Mouse (Mus musculus) bone marrow macrophage, adult 2 months (primary cell): Measurements from ENCODE around the gene Gspt2. TPM values are rescaled to one million over a fixed set of nuclear protein-coding genes. Genes with fewer than 3 reads are reported as not detected.
"Not testable (repeated sequence)": the region's sequence is repeated elsewhere in the genome, so short reads cannot be mapped to it uniquely, and the experiment has no call there.

Experiments
- H3K27ac ChIP-seq: 2 replicates; pipeline ENCODE4 v1.5.1; 2012; ENCODE audit warnings: low read depth, low read length; ENCODE audit not compliant: insufficient read depth
- H3K4me1 ChIP-seq: 2 replicates; pipeline ENCODE4 v1.6.1; 2012; ENCODE audit warnings: low read length; ENCODE audit not compliant: control insufficient read depth, insufficient read depth
- H3K4me3 ChIP-seq: 2 replicates; pipeline ENCODE4 v1.5.1; 2012; ENCODE audit warnings: mild to moderate bottlenecking, low read length, moderate library complexity; ENCODE audit not compliant: insufficient read depth
- CTCF ChIP-seq: IDR thresholded peaks from 2 replicates; pipeline ENCODE4 v1.5.1; 2012; ENCODE audit warnings: low read depth, mild to moderate bottlenecking, low read length, moderate library complexity
- POLR2A ChIP-seq: IDR thresholded peaks from 2 replicates; pipeline ENCODE4 v1.6.1; 2012; ENCODE audit warnings: mild to moderate bottlenecking, low read depth, low read length, borderline replicate concordance
- polyA plus RNA-seq: library from polyadenylated mRNA; stranded (reverse); fragments of >200 nt; gene quantifications from 2 replicates; pipeline ENCODE4 v1.2.4, GENCODE M21; 2012; ENCODE audit not compliant: missing spikeins, insufficient read depth, insufficient read length

Gene Gspt2
- 2.9 TPM in 2 replicates for polyA plus RNA-seq

DNA sequence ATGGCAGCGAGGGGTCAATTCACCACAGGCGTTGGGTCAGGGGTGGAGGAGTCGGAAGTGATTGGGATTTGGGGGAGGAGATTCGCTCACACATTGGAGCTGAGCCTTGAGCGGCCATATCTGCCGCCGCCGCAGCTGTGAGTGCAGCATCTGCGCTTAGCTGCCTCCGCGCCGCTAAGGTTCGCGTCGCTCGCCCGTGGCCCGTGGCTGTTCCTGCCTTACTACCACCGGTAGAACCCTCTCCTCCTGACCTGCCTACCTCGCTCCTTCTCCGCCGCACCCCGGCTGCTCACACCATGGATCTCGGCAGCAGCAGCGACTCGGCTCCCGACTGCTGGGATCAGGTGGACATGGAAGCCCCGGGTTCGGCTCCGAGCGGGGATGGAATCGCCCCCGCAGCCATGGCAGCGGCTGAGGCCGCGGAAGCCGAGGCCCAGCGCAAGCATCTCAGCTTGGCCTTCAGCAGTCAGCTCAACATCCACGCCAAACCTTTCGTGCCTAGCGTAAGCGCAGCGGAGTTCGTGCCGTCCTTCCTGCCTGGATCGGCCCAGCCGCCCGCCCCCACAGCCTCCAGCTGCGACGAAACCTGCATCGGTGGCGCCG is at the start of gene Gspt2:
Gene Gspt2 (plus strand): TSS at position 109 of the 603 bp plus-strand sequence.
- Histone ChIP-seq H3K4me1 (peaks cover 9% of the 10 kb centered on the region), H3K27ac (0 out of 2 replicates have a peak within 1 kb of the TSS, but pooled peaks have one; percentile 21), H3K4me3 (peak within 1 kb of the TSS; percentile 94)
- TF ChIP-seq POLR2A (no peak), CTCF (no peak)

DNA sequence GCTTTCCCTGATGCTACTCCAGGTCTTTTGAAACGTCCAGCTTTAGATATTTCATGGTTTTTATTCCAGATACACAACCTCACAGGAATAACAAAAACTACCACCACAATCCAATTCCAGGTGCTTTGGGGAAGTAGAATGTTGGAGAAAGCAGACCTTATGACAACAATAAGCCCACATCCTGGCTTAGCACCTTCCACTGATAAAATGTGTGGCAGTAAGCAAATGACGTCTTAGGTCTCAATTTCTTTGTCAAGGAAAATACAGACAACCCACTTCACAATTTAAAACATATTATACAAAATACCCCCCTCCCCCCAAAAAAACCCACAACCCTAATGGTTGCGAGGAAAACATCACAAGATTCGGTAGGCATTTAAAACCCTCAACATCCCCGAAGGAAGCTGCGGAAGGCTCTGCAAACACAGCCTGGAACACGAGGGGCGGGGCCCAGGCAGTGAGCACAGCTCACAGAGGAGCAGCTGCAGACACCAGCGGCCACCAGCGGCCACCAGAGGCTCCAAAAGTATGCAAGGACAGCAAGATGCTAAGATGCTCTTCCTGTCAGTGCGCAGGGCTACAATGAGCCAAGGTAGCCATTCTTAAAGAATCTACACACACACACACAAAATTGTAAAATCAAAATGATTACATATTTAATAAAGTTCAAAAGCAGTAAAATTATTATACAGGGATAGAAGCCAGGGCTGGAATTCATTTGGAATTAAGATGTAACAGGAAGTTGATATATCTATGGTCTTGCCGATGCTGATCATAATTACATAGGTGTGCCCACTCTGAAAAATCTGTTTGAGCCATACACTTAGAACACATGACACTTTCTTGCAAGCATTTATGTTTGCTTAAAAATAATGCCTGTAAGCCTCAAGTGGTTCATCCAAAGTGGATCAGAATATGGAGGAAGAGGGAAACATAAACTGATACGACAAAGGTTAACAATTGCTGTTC is 10.8 kb upstream of the Gspt2 start:
- no peak for TF ChIP-seq CTCF
- no peak for TF ChIP-seq POLR2A
- no peak overlapping the region for H3K4me3 ChIP-seq
- H3K27ac ChIP-seq = no peak overlapping the region
- H3K4me1 ChIP-seq = no peaks in the 10 kb centered on the region

DNA sequence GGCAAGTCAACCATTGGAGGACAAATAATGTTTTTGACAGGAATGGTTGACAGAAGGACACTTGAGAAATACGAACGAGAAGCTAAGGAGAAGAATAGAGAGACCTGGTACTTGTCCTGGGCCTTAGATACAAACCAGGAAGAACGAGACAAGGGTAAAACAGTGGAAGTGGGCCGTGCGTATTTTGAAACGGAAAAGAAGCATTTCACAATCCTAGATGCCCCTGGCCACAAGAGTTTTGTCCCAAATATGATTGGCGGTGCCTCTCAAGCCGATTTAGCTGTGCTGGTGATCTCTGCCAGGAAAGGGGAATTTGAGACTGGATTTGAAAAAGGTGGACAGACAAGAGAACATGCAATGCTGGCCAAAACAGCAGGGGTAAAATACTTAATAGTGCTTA is 1.0 kb downstream of the Gspt2 start:
- TF ChIP-seq CTCF (no peak), POLR2A (no peak)

DNA sequence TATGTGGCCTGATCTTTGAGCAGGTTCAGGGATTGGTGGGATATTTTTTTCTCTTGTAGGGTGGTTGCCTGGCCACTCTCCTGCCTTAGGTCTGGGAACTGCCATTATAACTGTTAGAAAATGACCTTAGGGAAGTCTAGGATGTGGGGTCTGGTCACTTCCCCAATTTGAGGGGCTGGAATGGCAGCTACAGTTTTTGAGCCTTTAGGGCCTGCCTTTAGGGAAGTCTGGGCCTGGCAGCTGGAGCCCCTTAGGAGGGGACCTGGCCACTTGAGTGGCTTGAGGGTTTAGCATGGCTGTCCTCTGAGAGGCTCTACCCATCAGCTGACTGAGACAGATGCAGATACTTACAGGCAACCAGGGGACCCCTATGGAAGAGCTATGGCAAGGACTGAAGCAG is 12.7 kb downstream of the Gspt2 start:
- no peak overlapping the region for H3K4me3 ChIP-seq
- no peak overlapping the region for H3K27ac ChIP-seq
- H3K4me1 ChIP-seq = peaks cover 6% of the 10 kb centered on the region
- TF ChIP-seq POLR2A (no peak), CTCF (no peak)

More for the DNA sequence above, 1.0 kb downstream of the Gspt2 start:
- H3K27ac ChIP-seq = 0 out of 2 replicates have a peak overlapping the region, but pooled peaks have one; percentile 18
- peaks cover 9% of the 10 kb centered on the region for H3K4me1 ChIP-seq
- H3K4me3 ChIP-seq = peak overlapping the region; percentile 94

DNA sequence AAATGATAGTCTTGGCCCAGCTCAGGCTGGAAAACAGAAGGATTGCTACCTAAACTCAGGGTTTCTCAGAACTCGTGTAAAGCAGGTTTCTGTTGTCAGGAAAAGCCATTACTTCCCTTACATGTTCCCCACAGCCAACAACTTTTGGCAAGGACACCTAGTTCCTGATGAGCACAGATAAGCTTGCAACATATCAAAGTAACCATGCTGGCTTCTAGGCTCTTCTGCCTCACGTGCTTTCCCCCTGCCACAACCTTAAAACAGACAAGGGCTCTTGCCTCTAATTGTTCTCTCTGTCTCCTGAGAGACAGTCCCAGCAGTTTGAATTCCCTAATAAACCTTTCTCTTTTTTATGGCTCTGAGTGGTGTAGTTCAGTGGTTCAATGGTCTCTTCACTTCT is 21.9 kb downstream of the Gspt2 start:
- H3K4me3 ChIP-seq = no peak overlapping the region
- TF ChIP-seq POLR2A (no peak), CTCF (no peak)

DNA sequence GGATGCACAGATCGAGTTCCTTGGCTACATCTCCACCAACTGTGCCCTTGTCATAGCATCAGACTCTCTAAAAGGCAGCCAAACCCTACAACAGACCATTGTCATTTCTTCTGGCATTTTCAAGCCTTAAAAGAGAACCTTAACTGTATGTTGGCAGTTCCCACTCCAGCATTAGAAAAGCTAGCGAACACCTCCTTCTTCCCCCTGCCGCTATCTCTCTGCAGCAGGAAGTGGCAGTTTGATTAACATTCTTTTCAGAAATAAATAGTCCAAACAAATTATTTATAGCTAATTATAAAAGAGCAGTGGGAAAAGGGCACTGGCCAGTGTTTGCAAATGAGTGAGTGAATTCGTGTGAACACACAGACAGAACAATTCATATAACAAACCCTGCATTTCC is 34.9 kb downstream of the Gspt2 start:
- Histone ChIP-seq H3K4me1 (no peaks in the 10 kb centered on the region), H3K27ac (no peak overlapping the region), H3K4me3 (no peak overlapping the region)
- TF ChIP-seq CTCF (no peak), POLR2A (no peak)

More for the DNA sequence above, 21.9 kb downstream of the Gspt2 start:
- Histone ChIP-seq H3K4me1 (no peaks in the 10 kb centered on the region), H3K27ac (no peak overlapping the region)

DNA sequence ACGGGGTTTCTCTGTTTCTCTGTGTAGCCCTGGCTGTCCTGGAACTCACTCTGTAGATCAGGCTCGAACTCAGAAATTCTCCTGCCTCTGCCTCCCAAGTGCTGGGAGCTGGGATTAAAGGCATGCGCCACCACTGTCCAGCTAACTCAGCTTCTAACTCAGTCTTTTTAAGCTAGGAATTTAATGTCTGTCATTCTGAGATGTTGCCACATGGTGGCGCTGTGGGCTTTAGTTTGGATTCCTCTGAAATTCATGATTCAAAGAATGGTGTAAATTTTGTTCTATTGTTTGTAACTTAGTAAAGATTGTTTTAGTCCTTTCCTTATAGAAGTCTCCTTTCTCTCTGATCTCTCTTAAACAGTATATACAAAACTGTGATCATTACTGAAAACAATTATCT is 39.1 kb downstream of the Gspt2 start:
- H3K4me3 ChIP-seq = no peak overlapping the region
- H3K4me1 ChIP-seq = no peaks in the 10 kb centered on the region
- TF ChIP-seq POLR2A (no peak), CTCF (no peak)
- H3K27ac ChIP-seq = no peak overlapping the region

DNA sequence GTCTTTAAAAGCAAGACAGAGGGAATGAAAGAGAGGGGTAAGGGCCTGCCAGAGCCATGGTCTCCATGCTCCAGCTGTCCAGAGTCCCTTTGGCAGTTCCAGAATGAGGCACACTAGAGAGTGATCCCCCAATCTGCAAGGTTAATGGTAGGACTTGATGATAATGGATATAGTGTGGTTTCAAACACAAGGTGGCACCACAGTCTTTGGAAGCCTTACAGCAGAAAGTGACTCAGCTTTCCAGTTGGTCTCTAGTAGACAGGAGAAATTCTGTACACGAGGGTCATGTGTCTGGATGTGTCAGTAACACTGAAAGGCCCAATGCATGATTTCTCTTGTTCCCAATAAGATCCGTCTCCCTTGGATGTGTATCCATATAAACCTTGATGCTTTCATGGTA is 45.7 kb downstream of the Gspt2 start:
- H3K27ac ChIP-seq, H3K4me3 ChIP-seq, H3K4me1 ChIP-seq: not testable (repeated sequence)

DNA sequence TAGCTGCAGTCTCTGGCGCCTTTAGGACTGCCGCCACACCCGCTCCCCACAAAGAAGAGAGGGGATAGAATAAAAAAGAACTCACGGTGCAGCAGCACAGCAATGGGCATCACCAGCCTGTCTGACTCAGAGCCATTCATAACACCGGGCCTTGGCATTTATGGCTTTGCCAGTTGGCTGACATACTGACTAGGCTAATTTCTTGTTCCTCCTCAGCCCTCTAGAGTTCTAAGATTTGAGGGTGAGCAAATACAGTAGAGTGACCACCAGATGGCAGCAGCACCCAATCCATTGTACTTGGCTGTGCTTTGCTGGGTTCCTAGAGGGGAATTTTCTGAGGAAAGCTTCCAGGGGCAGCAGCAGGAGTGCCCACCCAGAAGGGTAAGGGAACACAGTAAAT is 53.7 kb downstream of the Gspt2 start:
- not testable (repeated sequence) for H3K4me1 ChIP-seq, H3K27ac ChIP-seq, H3K4me3 ChIP-seq

Other genes starting within 250 kb of the Gspt2 start
- 45.1 and 52.6 TPM in 2 replicates for gene Maged1, start 93.9 kb upstream of the Gspt2 start, polyA plus RNA-seq
- gene Zxdb, start 88.5 kb downstream of the Gspt2 start, polyA plus RNA-seq = 3.2 and 4.2 TPM in 2 replicates